Mouse (Mus musculus) forebrain, embryonic 10.5 days (tissue): ENCODE measurements around the gene Pde5a. TPM values are rescaled to one million over a fixed set of nuclear protein-coding genes. Genes with fewer than 3 reads are reported as not detected.
A peak's percentile ranks its signal among the peaks of the same experiment; 100 is the strongest.

Source experiments
- DNase-seq: peaks from one replicate; pipeline ENCODE4 v3.0.0-alpha.2; 2017; ENCODE audit warnings: low spot score; ENCODE audit errors: extremely low spot score
- H3K27ac ChIP-seq: fragments of 300-500 bp; sonication (generic); 2 replicates; pipeline ENCODE4 v1.5.1; 2016; ENCODE audit warnings: mild to moderate bottlenecking
- H3K27me3 ChIP-seq: fragments of 300-500 bp; sonication (generic); 2 replicates; pipeline ENCODE4 v1.6.1; 2016; ENCODE audit warnings: mild to moderate bottlenecking; ENCODE audit not compliant: poor library complexity, severe bottlenecking
- H3K36me3 ChIP-seq: fragments of 300-500 bp; sonication (generic); replicated peaks from 2 replicates; pipeline ENCODE4 v1.6.1; 2016; ENCODE audit warnings: mild to moderate bottlenecking, moderate library complexity
- H3K4me1 ChIP-seq: fragments of 300-500 bp; sonication (generic); 2 replicates; pipeline ENCODE4 v1.6.1; 2016
- H3K4me3 ChIP-seq: fragments of 300-500 bp; sonication (generic); 2 replicates; pipeline ENCODE4 v1.5.1; 2016; ENCODE audit warnings: mild to moderate bottlenecking, moderate library complexity
- H3K9me3 ChIP-seq: fragments of 300-500 bp; sonication (generic); 2 replicates; pipeline ENCODE4 v1.6.1; 2016; ENCODE audit warnings: mild to moderate bottlenecking, moderate library complexity
- WGBS: fragments of 180-500 bp; shearing (Covaris S2); methylation state at CpG from one replicate; pipeline ENCODE4 v1.1.7; 2016; 5-methylcytosine and 5-hydroxymethylcytosine counted together
- polyA plus RNA-seq: library from polyadenylated mRNA; unstranded; fragments of >200 nt; fragmentation: Nextera tagmentation; extraction: Ambion mirVana; gene quantifications from 2 replicates; pipeline ENCODE4 v1.2.1, GENCODE M21; 2016

Pde5a gene
- polyA plus RNA-seq = 3.0 and 3.7 TPM in 2 replicates

- WGBS = under 1% methylated on average over 49 of the region's 49 CpGs
- Histone ChIP-seq H3K4me3 (peak within 1 kb of the TSS; percentile 81), H3K27ac (peak within 1 kb of the TSS; percentile 96), H3K36me3 (no peaks in the 10 kb centered on the region), H3K9me3 (no peaks in the 10 kb centered on the region), H3K27me3 (peaks cover 9% of the 10 kb centered on the region), H3K4me1 (peaks cover 37% of the 10 kb centered on the region)
- DNase-seq = peak; percentile 83
Observed at GRCm38 (mm10) chr3:122728852-122729600, at the start of gene Pde5a. TSS of gene Pde5a (plus strand) at chr3:122728947.

DNA sequence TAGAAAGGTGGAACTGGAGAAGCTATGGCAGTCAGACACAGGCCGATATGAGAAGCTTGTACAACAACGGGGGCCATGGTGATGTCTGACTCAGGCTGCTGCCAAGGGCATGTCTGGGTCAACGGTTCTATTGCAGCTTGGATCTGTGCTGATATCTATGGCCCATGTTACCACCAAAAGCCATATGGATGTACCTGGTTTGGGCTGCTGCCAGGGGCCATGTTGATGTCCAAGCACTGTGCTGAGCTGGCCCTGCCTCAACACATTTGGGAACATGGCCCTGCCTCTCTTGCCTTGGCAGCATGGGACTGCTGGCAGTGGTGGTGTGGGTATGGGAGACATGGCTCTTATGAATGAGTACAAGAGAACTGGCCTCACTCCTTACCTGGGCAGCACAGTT, 47.9 kb upstream of the Pde5a start:
- no peaks in the 10 kb centered on the region for H3K27me3 ChIP-seq
- H3K27ac ChIP-seq = no peak overlapping the region
- no peak overlapping the region for H3K4me3 ChIP-seq
- WGBS = 92% methylated on average over 3 of the region's 3 CpGs
- H3K4me1 ChIP-seq = no peaks in the 10 kb centered on the region
- no peaks in the 10 kb centered on the region for H3K36me3 ChIP-seq
- peaks cover 6% of the 10 kb centered on the region; the same call in 1 of the 2 replicates for H3K9me3 ChIP-seq
- no peak for DNase-seq

GRCm38 (mm10) chr3:122682352-122682751, 46.4 kb upstream of the Pde5a start:
- H3K4me3 ChIP-seq = no peak overlapping the region
- no peaks in the 10 kb centered on the region for H3K4me1 ChIP-seq
- no peak overlapping the region for H3K27ac ChIP-seq
- peaks cover 6% of the 10 kb centered on the region; the same call in 1 of the 2 replicates for H3K9me3 ChIP-seq
- DNase-seq = no peak
- H3K36me3 ChIP-seq = no peaks in the 10 kb centered on the region
- no peaks in the 10 kb centered on the region for H3K27me3 ChIP-seq
- WGBS = 91% methylated on average over 4 of the region's 4 CpGs

- H3K36me3 ChIP-seq = no peaks in the 10 kb centered on the region
- 89% methylated on average over 7 of the region's 7 CpGs for WGBS
Observed at GRCm38 (mm10) chr3:122684832-122685231, 43.9 kb upstream of the Pde5a start.

DNA sequence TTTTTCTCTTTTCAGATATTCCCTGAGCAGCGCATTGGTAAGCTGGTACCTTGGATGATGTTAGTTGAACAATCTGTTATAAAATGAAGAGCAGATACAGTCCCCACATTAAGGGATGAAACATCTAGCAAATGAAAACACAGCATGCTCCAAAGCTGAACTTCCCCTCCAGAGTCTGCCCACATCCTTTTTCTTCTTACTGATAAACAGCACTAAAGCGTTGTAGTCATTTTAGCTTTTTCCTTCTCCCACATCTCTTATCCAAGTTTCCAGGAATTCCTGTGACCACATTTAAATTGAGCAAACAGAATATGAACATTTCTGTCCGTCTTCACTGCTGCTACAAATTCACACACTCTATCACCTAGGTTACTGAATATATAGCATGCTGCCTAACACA, 35.7 kb upstream of the Pde5a start:
- no peaks in the 10 kb centered on the region for H3K36me3 ChIP-seq
- H3K4me1 ChIP-seq = no peaks in the 10 kb centered on the region
- no peaks in the 10 kb centered on the region for H3K9me3 ChIP-seq
- 91% methylated on average over 3 of the region's 3 CpGs for WGBS
- no peak overlapping the region for H3K4me3 ChIP-seq
- DNase-seq = no peak
- no peaks in the 10 kb centered on the region for H3K27me3 ChIP-seq
- no peak overlapping the region for H3K27ac ChIP-seq

More at GRCm38 (mm10) chr3:122684832-122685231, 43.9 kb upstream of the Pde5a start:
- no peaks in the 10 kb centered on the region for H3K27me3 ChIP-seq
- DNase-seq = no peak
- H3K4me1 ChIP-seq = no peaks in the 10 kb centered on the region
- no peak overlapping the region for H3K27ac ChIP-seq
- no peaks in the 10 kb centered on the region for H3K9me3 ChIP-seq
- H3K4me3 ChIP-seq = no peak overlapping the region

DNA sequence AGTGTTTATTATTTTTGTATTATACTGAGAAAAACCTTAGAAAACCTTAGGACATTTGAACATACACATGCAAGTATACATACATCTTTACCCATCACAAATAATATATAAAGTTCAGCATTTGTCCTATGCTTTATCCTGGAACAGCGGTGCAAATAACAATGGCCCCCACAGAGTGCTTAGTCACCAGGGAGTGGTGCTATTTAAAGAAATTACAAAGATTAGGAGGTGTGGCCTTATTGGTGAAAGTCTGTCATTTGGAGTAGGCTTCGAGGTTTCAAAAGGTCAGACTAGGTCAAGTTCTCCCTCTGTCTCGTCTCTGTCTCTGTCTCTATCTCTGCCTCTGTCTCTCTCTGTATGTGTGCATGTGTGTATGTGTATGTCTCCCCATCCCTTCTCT, 32.9 kb upstream of the Pde5a start:
- H3K4me3 ChIP-seq = no peak overlapping the region
- DNase-seq = no peak
- H3K9me3 ChIP-seq = no peaks in the 10 kb centered on the region
- H3K4me1 ChIP-seq = no peaks in the 10 kb centered on the region
- 75% methylated on average over 3 of the region's 3 CpGs for WGBS
- H3K27ac ChIP-seq = no peak overlapping the region
- no peaks in the 10 kb centered on the region for H3K27me3 ChIP-seq
- H3K36me3 ChIP-seq = no peaks in the 10 kb centered on the region

- Histone ChIP-seq H3K27ac (no peak overlapping the region), H3K4me1 (no peaks in the 10 kb centered on the region), H3K9me3 (no peaks in the 10 kb centered on the region), H3K4me3 (no peak overlapping the region), H3K27me3 (no peaks in the 10 kb centered on the region), H3K36me3 (no peaks in the 10 kb centered on the region)
- DNase-seq = no peak
- 91% methylated on average over 4 of the region's 4 CpGs for WGBS
Observed at GRCm38 (mm10) chr3:122696672-122697071, 32.1 kb upstream of the Pde5a start.

DNA sequence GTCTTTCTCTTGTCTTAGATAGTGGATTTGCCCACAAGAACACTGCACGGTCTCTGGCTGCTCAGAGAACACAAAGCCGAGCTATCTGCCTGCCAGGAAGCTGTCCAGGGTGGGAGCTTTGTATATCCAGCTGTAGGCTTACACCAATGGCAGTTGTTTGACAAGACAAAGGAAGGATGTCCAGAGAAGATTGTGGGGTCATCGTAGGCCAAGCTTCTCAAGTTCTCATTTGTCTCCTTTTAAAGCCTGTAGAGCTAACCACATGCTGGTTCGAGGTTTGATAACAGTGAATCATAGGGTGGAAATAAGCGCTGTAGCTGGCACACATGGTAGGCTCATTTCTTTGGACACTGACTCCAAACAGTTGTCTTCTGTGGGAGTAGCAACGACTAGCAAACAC, 24.5 kb upstream of the Pde5a start:
- Histone ChIP-seq H3K27ac (no peak overlapping the region), H3K36me3 (no peaks in the 10 kb centered on the region), H3K4me1 (peaks cover 6% of the 10 kb centered on the region), H3K27me3 (no peaks in the 10 kb centered on the region), H3K4me3 (no peak overlapping the region), H3K9me3 (no peaks in the 10 kb centered on the region)
- DNase-seq = no peak
- WGBS = 28% methylated on average over 6 of the region's 6 CpGs

DNA sequence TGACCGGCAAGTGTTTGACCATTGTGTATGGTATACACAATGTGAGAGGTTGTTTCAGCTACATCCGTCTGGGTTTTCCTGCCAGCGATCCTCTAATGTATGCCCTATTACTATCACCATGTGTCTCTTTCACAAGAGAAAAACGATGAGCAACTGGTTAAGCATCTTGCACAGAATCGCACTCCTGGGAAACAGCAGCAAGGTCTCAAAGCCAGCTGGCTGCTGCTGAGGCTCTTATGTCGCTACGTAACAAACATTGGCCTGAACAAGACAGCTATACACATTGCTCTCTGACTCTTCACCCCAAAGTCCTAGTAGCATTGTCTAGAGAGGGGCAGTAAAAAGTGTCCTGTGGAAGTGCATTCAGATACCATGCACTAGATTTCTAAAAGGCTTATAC, 23.5 kb upstream of the Pde5a start:
- no peak for DNase-seq
- WGBS = 90% methylated on average over 7 of the region's 7 CpGs
- H3K9me3 ChIP-seq = no peaks in the 10 kb centered on the region
- H3K4me3 ChIP-seq = no peak overlapping the region
- H3K36me3 ChIP-seq = no peaks in the 10 kb centered on the region
- H3K4me1 ChIP-seq = peaks cover 6% of the 10 kb centered on the region
- H3K27me3 ChIP-seq = no peaks in the 10 kb centered on the region
- no peak overlapping the region for H3K27ac ChIP-seq

DNA sequence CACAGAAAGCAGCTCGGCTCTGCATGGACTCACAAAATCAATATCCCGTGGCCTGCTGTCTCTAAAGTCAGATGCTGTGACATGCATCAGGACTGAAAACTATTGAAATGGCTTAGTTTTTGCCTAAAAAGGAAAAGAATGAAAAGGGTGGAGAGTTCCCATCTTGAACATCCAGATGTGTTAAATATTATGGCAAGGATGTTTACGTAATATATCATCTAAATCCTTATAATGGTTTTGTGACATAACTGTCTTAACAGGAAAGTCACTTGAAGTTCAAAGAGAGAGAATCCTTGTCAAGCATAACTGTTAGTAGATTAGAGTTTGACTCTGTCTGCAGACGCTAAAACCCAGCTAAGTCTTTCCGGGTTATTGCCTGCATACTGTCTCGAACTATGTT, 20.3 kb upstream of the Pde5a start:
- Histone ChIP-seq H3K27ac (no peak overlapping the region), H3K9me3 (no peaks in the 10 kb centered on the region), H3K27me3 (no peaks in the 10 kb centered on the region), H3K4me1 (peaks cover 6% of the 10 kb centered on the region), H3K36me3 (no peaks in the 10 kb centered on the region), H3K4me3 (no peak overlapping the region)
- no peak for DNase-seq
- WGBS = 85% methylated on average over 6 of the region's 6 CpGs

- WGBS = 86% methylated on average over 3 of the region's 3 CpGs
- no peak overlapping the region for H3K4me3 ChIP-seq
Observed at GRCm38 (mm10) chr3:122710141-122710540, 18.6 kb upstream of the Pde5a start.

GRCm38 (mm10) chr3:122718631-122719030, 10.1 kb upstream of the Pde5a start:
- Histone ChIP-seq H3K9me3 (no peaks in the 10 kb centered on the region), H3K4me1 (no peaks in the 10 kb centered on the region), H3K36me3 (no peaks in the 10 kb centered on the region), H3K4me3 (no peak overlapping the region), H3K27ac (no peak overlapping the region), H3K27me3 (no peaks in the 10 kb centered on the region)
- no peak for DNase-seq
- WGBS = 85% methylated on average over 2 of the region's 2 CpGs

More at GRCm38 (mm10) chr3:122710141-122710540, 18.6 kb upstream of the Pde5a start:
- no peak overlapping the region for H3K27ac ChIP-seq
- no peaks in the 10 kb centered on the region for H3K36me3 ChIP-seq
- H3K9me3 ChIP-seq = no peaks in the 10 kb centered on the region
- no peak for DNase-seq
- H3K4me1 ChIP-seq = no peaks in the 10 kb centered on the region
- no peaks in the 10 kb centered on the region for H3K27me3 ChIP-seq

GRCm38 (mm10) chr3:122721522-122721921, 7.2 kb upstream of the Pde5a start:
- H3K27ac ChIP-seq = no peak overlapping the region
- H3K9me3 ChIP-seq = no peaks in the 10 kb centered on the region
- WGBS = 88% methylated on average over 9 of the region's 9 CpGs
- no peak overlapping the region for H3K4me3 ChIP-seq
- no peaks in the 10 kb centered on the region for H3K27me3 ChIP-seq
- no peaks in the 10 kb centered on the region for H3K4me1 ChIP-seq
- no peaks in the 10 kb centered on the region for H3K36me3 ChIP-seq
- DNase-seq = no peak
